Mouse (Mus musculus): ENCODE results near the gene Hoxd1. TPM values are rescaled to one million over a fixed set of nuclear protein-coding genes. Genes with fewer than 3 reads are reported as not detected.

Hoxd1 gene
- total RNA-seq, 1 experiment from 2014 or later, result not detected

DNA sequence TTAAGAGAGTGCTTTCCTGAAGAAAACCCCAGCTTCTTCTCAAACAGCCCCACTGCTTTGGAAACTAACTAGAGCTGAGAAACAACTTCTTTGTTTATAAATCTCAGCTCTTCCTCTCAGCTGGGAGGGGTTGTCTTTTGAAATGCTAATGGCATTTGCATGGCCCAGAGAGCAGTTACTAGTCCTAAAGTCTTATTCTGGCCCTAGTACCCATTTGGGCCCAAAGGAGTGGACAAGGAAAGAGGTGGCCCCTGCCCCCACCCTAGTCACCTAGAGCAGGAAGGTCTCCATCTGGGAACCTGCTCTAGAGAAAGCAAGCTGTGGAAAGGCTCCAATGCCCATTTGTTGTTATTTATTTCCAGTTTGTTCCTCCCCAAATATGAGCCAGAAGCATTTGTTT, 31.7 kb upstream of the Hoxd1 start:
- no peak for ATAC-seq (replicated peaks in 1 of 2; ENCODE audit: insufficient read depth in 1 of 2, low FRiP score in 2 of 2, low TSS enrichment in 1 of 2, low read depth in 1 of 2, poor library complexity in 2 of 2, severe bottlenecking in 2 of 2)

DNA sequence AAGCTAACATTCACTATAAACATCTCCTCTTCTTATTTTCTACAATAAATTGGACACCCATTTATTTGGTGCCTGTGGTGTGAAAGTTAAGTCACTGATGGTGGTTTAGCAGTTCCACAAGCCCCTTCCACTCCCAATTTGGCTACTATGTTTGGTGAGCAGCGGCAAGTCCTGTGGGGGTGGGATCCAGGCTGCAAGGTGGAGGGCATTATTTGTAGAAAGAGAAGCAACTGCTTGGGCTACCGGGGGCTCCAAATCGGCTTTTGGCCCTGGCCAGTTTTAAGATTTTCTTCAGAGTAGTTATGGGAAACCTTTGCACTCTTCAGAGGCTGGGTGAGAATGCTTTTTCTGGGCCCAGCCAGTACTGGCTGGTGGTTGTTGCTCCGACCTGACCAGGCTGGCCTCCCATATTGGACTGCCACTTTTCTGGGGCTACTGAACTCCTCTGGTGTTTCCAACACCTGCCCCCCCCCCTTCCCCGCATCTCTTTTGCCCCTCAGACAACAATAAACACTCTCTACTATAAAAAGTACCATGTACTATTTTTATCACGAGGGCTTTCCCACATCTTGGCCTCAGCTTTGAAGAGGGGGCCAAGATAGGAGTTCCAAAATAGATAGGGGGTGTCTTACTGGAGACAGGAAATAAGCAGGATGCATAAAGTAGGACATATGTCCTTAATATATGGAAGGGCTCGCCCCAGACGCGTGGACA, 30.8 kb upstream of the Hoxd1 start:
- no peak for ATAC-seq (replicated peaks in 1 of 2; ENCODE audit: insufficient read depth in 1 of 2, low FRiP score in 2 of 2, low TSS enrichment in 1 of 2, low read depth in 1 of 2, poor library complexity in 2 of 2, severe bottlenecking in 2 of 2)

DNA sequence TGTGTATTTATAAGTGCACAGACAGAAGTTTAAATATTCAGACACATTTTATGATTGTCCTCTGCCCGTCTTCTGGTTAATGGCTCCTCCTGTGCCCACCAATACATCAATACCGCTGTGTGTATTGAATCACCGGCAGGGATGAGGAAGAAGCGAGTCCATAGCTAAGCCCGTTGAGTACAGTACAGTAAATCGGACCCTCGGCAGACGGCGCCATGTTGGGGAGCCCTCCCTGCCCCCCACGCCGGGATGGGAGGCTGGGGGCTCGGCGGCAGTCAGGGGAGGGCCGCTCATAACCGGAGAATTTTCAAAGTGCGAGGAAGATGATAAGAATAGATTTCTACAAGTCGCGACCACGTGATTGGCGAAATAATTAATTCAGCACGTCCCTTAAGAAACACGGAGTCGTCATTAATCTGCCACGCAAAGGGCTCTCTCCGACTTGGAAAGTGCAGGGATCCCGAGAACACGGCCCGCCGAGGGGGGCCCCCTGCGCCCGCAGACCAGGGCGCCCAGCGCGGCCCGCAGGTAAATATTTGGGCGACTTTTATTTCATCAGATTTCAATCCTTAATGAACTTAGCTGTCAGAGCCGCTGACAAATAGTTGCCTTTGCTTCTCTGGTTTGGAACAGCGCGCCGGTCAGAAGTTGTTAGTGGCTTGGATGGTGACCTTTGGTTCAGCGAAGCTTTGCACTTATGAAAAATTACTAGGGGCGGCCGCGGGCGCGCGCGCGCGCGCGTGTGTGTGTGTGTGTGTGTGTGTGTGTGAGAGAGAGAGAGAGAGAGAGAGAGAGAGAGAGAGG, 30.1 kb upstream of the Hoxd1 start:
- no peak for ATAC-seq (replicated peaks in 1 of 2; ENCODE audit: insufficient read depth in 1 of 2, low FRiP score in 2 of 2, low TSS enrichment in 1 of 2, low read depth in 1 of 2, poor library complexity in 2 of 2, severe bottlenecking in 2 of 2)

DNA sequence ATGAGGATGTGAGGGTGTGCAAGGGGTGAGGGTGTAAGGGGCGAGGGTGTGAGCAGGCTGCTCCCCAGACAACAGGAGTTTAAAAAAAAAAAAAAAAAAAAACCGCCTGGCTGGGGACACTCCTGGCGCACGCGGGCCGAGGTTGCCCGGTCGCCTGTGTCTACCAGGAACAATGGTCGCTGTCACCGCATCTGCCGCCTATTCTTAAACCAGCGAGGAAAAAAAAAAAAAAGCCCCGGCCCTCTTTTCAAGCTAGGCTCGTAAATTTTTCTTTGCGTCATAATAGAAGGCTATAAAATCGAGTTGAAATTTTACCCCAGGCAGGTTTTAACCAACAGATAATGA, 29.5 kb upstream of the Hoxd1 start:
- ATAC-seq (replicated peaks in 1 of 2; ENCODE audit: insufficient read depth in 1 of 2, low FRiP score in 2 of 2, low TSS enrichment in 1 of 2, low read depth in 1 of 2, poor library complexity in 2 of 2, severe bottlenecking in 2 of 2), result no peak

DNA sequence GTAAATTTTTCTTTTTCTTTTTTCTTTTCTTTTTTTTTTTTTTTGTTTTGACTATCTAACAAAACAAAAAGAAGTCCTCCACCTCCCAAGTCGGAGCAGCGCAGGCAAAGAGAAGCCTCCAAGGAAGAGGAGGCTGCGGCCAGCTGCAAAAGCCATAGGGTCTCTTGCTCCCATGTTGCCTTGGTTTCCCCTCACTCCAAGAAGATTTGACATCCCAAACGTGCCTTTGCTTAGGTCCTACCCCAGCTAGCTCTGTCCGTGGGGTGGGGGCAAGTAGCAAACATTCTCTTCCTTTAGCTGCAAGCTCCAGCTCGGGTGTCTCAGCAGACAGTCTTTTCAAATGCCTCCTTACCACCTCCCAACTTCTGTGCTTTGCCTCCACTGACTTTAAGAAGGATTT, 29.0 kb upstream of the Hoxd1 start:
- ATAC-seq (replicated peaks in 1 of 2; ENCODE audit: insufficient read depth in 1 of 2, low FRiP score in 2 of 2, low TSS enrichment in 1 of 2, low read depth in 1 of 2, poor library complexity in 2 of 2, severe bottlenecking in 2 of 2), result no peak

DNA sequence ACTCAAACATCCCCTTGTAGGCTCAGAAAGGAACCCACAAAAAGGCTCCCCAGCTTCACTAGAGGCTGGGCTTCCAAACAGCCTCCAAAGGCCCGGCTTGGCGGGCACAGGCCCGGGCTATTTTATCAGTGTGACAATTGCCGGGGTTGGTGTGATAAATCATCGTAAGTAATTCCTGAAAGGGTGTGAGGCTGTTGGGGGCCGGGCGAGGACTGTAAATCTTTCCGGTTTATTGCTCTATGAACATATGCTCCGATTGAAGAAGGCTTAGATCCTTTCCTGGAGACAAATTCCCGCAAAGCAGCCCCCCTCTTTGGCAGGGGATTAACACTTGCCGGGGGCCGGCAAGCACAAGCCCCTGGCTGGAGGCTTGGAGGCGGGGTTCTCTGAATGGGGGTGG, 28.3 kb upstream of the Hoxd1 start:
- no peak for ATAC-seq (replicated peaks in 1 of 2; ENCODE audit: insufficient read depth in 1 of 2, low FRiP score in 2 of 2, low TSS enrichment in 1 of 2, low read depth in 1 of 2, poor library complexity in 2 of 2, severe bottlenecking in 2 of 2)

DNA sequence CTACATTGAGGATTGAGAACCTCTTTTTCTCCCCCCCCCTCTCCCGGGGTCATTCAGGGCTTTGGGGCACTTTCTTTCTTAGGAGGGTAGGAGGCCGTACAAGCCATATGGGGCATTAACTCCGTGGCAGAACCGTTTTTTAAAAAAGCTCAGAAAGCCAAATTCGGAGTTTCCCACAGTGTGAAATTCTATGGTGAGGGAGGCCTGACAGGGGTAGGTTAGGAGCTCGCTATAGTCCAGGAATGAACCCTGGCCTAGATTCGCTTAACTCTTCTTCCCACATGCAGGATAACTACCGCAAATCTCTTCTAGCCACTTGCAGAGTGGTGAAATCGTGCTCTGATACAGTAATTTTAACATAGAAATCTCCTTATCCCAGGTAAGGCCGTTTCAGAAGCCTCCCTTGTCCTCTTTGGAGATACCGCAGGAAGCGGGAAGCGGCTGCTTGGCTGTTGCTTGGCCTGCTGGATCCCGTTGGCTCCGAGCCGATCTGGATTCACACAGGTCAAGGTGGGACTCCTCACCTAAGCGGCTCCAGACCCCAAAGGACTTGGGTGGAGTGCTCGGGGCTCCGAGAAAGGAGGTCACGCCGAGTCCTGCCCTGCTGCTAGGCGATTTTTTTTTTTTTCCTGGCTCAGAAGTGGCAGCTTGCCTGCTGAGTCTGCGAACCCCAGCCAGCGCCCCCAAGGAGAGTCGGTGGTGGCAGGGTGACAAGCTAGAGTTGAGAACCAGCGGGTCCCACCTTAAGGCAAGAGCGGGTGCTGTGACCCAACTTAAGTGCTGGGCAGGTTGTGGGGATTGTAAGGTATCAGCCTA, 27.6 kb upstream of the Hoxd1 start:
- no peak for ATAC-seq (replicated peaks in 1 of 2; ENCODE audit: insufficient read depth in 1 of 2, low FRiP score in 2 of 2, low TSS enrichment in 1 of 2, low read depth in 1 of 2, poor library complexity in 2 of 2, severe bottlenecking in 2 of 2)

DNA sequence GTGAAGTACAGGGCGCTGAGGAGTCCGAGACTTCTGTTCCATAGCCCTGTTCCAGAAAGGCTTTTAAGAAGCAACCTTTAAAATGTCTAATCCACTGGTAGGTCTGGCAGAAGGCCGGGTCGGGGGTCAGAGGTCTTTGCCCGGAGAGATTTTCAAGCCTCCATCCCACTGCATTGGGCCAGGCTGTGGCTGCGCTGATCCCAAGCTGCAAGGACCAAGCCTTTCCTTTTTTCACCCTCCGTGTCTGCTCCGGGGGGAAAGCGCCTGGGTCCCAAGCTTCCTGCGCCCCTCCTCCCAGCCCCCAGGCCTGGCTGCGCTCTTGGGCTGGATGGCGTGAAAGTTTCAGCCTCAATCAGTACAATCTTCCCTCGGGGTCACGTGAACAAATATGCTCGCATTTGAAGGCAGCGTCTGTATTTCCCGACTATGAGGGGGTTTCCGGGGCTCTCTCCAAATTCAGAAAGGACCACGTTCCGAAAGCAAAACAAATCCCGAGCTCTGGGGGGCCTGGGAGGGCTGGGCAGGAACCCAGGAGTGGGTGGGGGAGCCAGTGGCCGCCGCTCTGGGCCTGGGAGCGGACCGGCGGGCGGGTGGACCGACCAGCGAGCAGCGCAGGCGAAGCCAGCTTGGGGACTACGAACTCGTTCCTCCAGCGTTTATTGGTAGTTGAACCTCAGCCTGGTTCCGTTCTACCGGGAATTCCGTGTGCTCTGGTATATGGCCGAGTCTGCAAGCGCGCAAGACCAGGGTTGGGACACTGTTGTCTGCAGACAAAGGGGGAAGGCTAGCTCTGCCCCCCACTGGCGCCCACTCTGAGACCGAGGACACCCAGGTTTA, 26.7 kb upstream of the Hoxd1 start:
- ATAC-seq (replicated peaks in 1 of 2; ENCODE audit: insufficient read depth in 1 of 2, low FRiP score in 2 of 2, low TSS enrichment in 1 of 2, low read depth in 1 of 2, poor library complexity in 2 of 2, severe bottlenecking in 2 of 2), result no peak; a peak in 1 of 4 replicates

DNA sequence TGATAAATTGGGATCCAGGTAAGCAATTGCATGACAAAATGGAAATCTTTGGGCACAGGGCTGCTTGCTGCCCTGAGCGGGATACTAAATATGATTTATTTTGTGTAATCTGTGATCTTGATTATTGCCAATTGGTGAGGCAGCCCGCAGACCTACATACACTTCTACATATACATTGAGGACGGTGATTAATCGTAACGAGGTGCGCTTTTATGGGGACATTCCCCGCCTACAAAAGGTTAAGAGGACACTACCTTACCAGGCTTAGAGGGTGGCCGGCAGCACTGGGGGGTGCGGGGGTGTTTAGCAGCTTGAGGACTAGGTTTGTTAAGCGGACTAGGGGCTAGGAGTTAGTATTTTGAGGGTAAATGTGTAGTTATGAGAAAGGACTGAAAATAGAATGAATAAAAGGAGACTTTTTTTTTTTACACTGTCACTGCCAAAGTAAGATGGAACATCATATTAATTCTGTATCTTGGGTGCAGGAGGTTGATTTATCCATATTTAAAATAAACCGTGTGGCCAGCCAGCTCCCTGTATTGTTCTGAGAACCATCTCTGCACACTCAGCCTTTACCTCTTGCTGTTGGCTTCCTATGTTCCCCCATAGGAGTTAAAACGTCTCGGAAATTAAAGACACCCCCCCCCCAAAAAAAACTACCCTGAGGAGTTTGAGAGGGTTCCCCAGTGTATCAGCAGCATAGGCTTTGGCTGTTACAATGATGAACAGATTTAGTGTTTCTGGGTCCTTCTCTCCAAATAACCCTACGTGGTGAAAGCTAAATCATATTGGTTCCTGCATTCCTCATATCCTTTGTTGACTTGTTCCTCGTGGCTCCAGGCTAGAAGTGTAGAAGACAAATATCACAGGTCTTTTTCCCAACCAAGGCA, 25.8 kb upstream of the Hoxd1 start:
- no peak for ATAC-seq (replicated peaks in 1 of 2; ENCODE audit: insufficient read depth in 1 of 2, low FRiP score in 2 of 2, low TSS enrichment in 1 of 2, low read depth in 1 of 2, poor library complexity in 2 of 2, severe bottlenecking in 2 of 2)

DNA sequence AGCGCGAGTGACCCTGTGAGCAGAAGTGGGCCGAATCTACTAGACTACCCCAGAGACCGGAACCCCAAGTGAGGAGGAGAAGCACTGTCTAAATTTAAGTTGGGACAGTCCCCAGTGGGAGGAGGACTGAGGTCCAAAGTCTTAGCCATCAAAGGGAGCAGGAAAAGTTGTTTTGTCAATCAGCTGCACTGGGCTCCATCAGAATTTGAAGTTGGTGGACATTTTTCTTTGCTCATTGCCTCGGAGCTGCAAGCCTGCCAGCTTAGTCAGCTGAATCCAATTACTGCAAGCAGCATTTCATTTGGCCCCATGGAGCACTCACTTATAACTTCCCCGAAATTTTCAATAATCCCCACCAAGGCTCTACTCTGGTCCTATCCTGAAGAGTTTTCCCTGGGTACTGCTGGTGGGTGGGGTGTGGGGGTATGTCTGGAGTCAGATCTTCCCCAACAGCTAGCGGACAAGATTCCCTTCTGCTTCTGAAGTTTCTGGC, 25.2 kb upstream of the Hoxd1 start:
- ATAC-seq (replicated peaks in 1 of 2; ENCODE audit: insufficient read depth in 1 of 2, low FRiP score in 2 of 2, low TSS enrichment in 1 of 2, low read depth in 1 of 2, poor library complexity in 2 of 2, severe bottlenecking in 2 of 2), result no peak

DNA sequence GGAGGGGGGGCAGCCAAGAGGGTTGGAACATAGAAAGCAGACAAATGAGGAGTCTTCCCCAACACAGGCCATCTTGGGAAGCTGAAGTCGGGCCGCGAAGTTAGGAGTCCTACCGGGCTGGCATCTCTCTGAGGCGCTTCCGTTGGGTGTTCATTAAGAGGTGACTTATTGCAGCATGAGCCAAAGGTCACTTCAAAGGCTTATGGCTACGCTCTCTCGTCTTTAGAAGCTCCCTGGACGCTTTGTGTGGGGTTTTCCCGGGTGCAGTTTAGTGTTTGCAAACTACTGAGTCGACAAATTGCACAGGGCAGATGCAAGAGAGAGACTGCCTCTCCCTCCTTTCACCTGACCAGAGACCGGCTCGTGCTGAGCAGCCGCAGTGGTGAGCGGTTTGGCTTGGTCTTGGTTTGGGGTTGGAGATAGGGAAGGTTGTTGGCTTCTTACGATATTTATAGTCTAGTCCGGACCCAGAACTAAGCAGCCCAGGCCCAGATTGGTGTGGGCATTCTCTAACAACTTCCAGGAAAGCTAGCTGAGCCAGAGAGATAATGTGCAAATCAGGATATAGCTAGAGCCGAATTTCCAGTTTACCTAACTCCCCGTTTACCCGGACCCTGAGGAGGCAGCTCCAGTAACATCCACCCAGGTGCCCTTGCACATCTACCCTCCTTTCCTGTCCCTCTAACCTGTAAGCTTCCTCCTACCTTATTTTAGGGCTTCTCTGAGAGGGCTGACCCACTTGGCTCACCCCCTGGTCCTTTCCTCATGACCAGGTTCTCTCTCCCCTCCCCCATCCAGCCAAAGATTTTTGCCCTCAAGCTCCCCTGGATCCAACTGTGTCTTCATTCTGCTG, 23.9 kb upstream of the Hoxd1 start:
- no peak for ATAC-seq (replicated peaks in 1 of 2; ENCODE audit: insufficient read depth in 1 of 2, low FRiP score in 2 of 2, low TSS enrichment in 1 of 2, low read depth in 1 of 2, poor library complexity in 2 of 2, severe bottlenecking in 2 of 2)

DNA sequence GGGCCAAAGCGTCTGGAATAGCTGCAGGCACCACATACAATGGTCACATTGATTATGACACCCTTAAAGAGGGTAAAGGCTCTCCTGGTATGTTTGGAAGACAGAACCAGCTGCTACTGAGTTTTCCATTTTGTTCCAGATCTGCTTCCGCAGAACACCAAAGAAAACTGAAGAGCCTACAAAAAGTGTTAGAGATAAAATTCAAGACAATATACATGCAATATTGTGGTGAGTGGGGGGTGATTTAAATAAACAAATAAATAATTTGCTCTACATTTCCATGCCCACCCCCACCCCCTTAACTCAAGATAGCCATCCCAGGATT, 23.3 kb upstream of the Hoxd1 start:
- no peak for ATAC-seq (replicated peaks in 1 of 2; ENCODE audit: insufficient read depth in 1 of 2, low FRiP score in 2 of 2, low TSS enrichment in 1 of 2, low read depth in 1 of 2, poor library complexity in 2 of 2, severe bottlenecking in 2 of 2)

DNA sequence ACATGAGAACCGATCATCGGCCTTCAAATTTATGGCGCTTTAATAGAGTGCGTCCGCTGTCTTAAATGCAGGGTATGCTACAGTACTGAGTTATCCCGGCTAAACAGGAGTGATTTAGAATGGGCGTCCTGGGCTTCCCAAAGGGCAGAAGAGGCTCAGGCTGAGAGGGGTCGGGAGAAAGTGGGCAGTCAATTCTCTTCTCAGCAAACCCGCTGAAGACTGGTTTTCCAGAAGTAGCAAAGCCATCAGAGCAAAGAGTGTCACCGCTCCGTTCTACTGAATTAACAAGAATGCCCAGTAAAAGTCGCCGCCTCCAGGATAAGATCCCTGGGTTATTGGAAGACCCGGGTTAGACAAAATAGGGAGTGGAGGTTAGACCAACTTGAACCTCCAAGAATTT, 22.9 kb upstream of the Hoxd1 start:
- ATAC-seq (replicated peaks in 1 of 2; ENCODE audit: insufficient read depth in 1 of 2, low FRiP score in 2 of 2, low TSS enrichment in 1 of 2, low read depth in 1 of 2, poor library complexity in 2 of 2, severe bottlenecking in 2 of 2), result no peak

DNA sequence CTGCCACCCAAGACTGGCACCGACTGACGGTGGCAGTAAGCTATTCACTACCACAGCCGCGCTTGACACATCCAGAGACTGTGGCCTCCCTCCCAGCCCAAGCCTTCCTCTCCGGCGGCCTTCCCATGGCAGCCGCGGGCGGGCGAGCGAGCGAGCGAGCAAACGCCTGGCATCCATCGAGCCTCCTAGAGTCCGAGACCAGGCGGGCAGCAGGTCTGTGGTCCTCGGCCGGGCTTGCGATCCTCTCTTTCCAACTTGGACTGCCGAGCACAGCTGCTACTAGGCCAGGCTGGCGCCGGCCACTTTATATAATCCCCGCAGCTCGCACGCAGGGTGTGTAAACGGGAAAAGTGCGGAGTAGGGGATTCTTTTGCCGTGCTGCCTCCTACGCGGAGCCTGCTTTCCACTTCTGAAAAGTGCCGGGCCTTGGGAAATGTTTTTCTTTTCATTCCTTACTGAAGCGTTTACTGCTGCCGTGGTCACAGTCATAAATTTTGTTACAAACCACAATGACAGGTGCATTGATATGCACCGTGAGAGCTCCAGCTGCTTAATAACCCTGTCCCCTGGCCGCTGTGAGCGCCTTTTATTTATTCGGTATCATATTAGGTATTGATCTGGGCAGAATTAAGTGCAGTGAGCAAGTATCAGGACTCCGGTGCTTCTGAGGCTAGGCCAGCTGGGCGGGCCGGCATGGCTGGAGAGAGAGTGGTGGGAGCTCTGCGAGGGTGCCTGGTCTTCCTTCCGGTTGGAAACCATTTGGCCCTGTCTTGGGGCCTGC, 22.3 kb upstream of the Hoxd1 start:
- 0 out of 4 replicates have a peak, but pooled peaks of 1 of the 2 experiments have one; percentile 23 for ATAC-seq (replicated peaks in 1 of 2; ENCODE audit: insufficient read depth in 1 of 2, low FRiP score in 2 of 2, low TSS enrichment in 1 of 2, low read depth in 1 of 2, poor library complexity in 2 of 2, severe bottlenecking in 2 of 2)
